Mouse (Mus musculus) heart, postnatal 0 days (tissue): ENCODE measurements at regions not wholly inside any gene's neighbourhood (a gene's known extent, or its start where the extent isn't known, plus 50 kb on each side); places are given as distances from the start of the nearest gene placed in this dataset.

Experiments used
- ATAC-seq: fragments of 200-750 bp; cut with Nextera tagmentation; 2 replicates; pipeline ENCODE4 v1.8.0; 2017; ENCODE audit warnings: low read depth, moderate number of reproducible peaks, moderate library complexity; ENCODE audit not compliant: insufficient read depth
- DNase-seq: peaks from one replicate; pipeline ENCODE4 v3.0.0-alpha.2; 2016; ENCODE audit warnings: low spot score
- H3K27ac ChIP-seq: fragments of 300-500 bp; sonication (generic); 2 replicates; pipeline ENCODE4 v1.5.1; 2014; ENCODE audit warnings: low read depth, mild to moderate bottlenecking
- H3K27me3 ChIP-seq: fragments of 300-500 bp; sonication (generic); 2 replicates; pipeline ENCODE4 v1.6.1; 2014; ENCODE audit warnings: low read length, mixed read lengths; ENCODE audit not compliant: control insufficient read depth, insufficient read depth
- H3K36me3 ChIP-seq: fragments of 300-500 bp; sonication (generic); replicated peaks from 2 replicates; pipeline ENCODE4 v1.6.1; 2014; ENCODE audit warnings: low read length, mixed read lengths; ENCODE audit not compliant: control insufficient read depth, insufficient read depth
- H3K4me1 ChIP-seq: fragments of 300-500 bp; sonication (generic); 2 replicates; pipeline ENCODE4 v1.6.1; 2014; ENCODE audit warnings: antibody characterized with exemption; ENCODE audit not compliant: control insufficient read depth, insufficient read depth
- H3K4me2 ChIP-seq: fragments of 300-500 bp; sonication (generic); 2 replicates; pipeline ENCODE4 v1.6.1; 2014; ENCODE audit warnings: low read depth, mild to moderate bottlenecking, low read length, moderate library complexity
- H3K4me3 ChIP-seq: fragments of 300-500 bp; sonication (generic); 2 replicates; pipeline ENCODE4 v1.5.1; 2014; ENCODE audit warnings: low read depth, low read length
- H3K9ac ChIP-seq: fragments of 300-500 bp; sonication (generic); replicated peaks from 2 replicates; pipeline ENCODE4 v1.6.1; 2014; ENCODE audit warnings: low read depth, low read length, mixed read lengths
- H3K9me3 ChIP-seq: fragments of 300-500 bp; sonication (generic); replicated peaks from 2 replicates; pipeline ENCODE4 v1.6.1; 2016; ENCODE audit warnings: low read length; ENCODE audit not compliant: control insufficient read depth
- CTCF ChIP-seq: IDR thresholded peaks from 2 replicates; pipeline ENCODE4 v1.5.1; 2016; ENCODE audit warnings: antibody characterized with exemption, control low read depth, low read depth
- EP300 ChIP-seq: IDR thresholded peaks from 2 replicates; pipeline ENCODE4 v1.6.1; 2016; ENCODE audit warnings: antibody characterized with exemption, low read depth
- WGBS: fragments of 180-500 bp; shearing (Covaris S2); extraction: QIAGEN DNeasy Blood & Tissue Kit; methylation state at CpG from one replicate; pipeline ENCODE4 v1.1.7; 2014; 5-methylcytosine and 5-hydroxymethylcytosine counted together

DNA sequence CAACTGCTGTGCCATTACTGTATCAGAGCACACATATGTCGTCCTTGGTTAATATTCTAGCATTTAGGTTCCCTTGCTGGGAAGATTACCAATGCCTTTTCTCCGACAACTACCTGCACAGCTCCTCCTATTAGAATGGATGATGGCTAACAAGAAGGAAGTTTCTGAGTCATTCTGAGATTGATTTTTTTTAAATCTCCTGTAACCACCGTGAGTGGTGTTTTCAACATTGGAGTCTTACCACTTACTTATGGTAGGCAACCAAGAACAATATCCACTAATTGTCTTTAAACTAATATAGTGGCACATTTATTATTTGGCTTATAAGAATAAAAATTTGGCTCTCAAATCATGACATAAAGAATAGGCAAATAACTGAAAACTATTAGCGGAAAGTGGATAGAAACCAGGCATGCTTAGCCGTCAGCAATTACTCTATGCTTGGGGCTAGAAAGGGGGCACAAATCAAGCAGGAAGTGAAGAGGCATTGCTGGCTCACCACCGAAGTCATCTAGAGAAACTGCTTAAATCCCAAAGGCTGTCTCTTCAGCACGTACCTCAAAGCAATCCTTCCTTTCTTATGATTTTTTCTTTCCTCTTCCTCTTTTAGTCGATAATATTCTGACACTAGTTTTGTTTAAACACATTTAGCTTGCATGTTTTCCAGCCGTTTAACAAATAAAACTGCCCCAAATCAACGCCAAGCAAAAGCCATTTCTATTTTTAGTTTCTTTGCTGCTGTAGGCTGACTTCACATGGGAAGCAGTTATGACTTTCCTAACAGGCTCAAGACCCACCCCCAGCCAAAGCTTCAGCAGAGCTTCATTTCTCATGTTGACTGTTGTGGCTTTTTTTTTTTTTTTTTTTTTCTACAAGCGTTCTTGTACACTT, 484.8 kb upstream of the Gm7489 start:
- DNase-seq (peak; percentile 43), ATAC-seq (no peak)
- Histone ChIP-seq H3K4me2 (peak overlapping the region; percentile 34), H3K4me3 (peak overlapping the region; percentile 18; the same call in 1 of the 2 replicates), H3K9ac (0 out of 2 replicates have a peak overlapping the region, but pooled peaks have one; percentile 33), H3K9me3 (peaks cover 3% of the 10 kb centered on the region; the same call in 1 of the 2 replicates), H3K27ac (0 out of 2 replicates have a peak overlapping the region, but pooled peaks have one; percentile 11), H3K36me3 (no peaks in the 10 kb centered on the region), H3K4me1 (no peaks in the 10 kb centered on the region), H3K27me3 (no peaks in the 10 kb centered on the region)
- no peak for TF ChIP-seq EP300
- no peak for TF ChIP-seq CTCF
- 47% methylated on average over 11 of the region's 11 CpGs for WGBS

DNA sequence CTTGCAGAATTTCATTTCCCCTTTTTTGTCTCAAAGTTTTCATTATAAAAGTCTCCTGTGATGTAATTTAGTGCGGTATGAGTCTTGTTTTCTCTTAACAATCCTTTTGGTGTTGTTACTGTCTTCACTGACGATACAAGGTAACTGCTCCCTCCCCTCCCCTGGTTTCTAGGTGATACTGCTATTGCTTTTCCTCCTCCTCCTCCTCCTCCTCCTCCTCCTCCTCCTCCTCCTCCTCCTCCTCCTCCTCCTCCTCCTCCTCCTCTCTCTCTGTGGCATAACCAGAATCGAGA, 484.2 kb upstream of the Gm7489 start:
- ATAC-seq (no peak), DNase-seq (no peak)
- Histone ChIP-seq H3K9me3 (no peaks in the 10 kb centered on the region), H3K4me2 (peak overlapping the region; percentile 34; the same call in 1 of the 2 replicates), H3K36me3 (no peaks in the 10 kb centered on the region), H3K4me1 (no peaks in the 10 kb centered on the region), H3K9ac (no peak overlapping the region), H3K27me3 (no peaks in the 10 kb centered on the region), H3K4me3 (no peak overlapping the region), H3K27ac (no peak overlapping the region)
- no peak for TF ChIP-seq CTCF
- TF ChIP-seq EP300, result no peak
- WGBS, result 56% methylated on average over 3 of the region's 3 CpGs
